Mouse (Mus musculus): Measurements from ENCODE around the gene Otc.

DNA sequence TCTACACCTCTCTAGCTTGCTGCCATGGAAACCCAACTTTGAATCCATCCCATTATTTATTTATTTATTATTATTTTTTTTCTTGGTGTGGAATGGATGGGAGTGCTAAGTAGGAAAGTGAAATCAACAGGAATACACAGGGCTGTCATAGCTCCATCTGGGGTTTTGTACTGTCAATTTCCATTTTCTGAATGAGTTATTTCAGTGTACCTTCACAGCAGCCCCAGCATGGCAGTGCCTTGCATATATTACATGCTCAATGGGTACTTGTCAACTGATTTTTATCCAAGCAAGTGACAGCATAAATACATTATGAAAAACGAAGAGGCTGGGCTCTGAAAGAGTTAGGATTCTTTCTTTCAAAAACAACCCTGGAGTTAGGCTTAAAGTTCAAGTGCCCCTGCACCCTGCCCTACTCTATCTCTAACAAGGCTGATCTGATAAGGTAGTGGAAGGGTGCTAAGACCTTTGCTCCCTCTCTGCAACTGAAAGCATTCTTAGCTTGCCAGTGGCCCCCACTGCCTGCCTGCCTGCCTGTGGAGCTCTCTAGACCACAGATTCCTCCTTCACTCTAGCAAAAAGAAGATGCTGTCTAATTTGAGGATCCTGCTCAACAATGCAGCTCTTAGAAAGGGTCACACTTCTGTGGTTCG, at the start of gene Otc:
- no peak for TF ChIP-seq CTCF (IDR thresholded peaks at IDR 0.05; ENCODE audit: borderline replicate concordance, insufficient read depth, low read length)
- TF ChIP-seq POLR2A (IDR thresholded peaks at IDR 0.05; ENCODE audit: low read depth, low read length) = no peak

Measured in embryonic fibroblast, embryonic 13.5 days (primary cell).